Mouse (Mus musculus) ES-Bruce4 (cell line): ENCODE data around the gene Msl1.

Experiments
- CTCF ChIP-seq: IDR thresholded peaks from one replicate; pipeline ENCODE4 v1.8.1; 2011; ENCODE audit warnings: low read depth, low read length
- POLR2A ChIP-seq: IDR thresholded peaks from one replicate; pipeline ENCODE4 v1.8.1; 2011; ENCODE audit warnings: low read length; ENCODE audit not compliant: insufficient read depth

- TF ChIP-seq CTCF, result no peak
- no peak for TF ChIP-seq POLR2A
Observed at GRCm38 (mm10) chr11:98804605-98805004, 9.3 kb downstream of the Msl1 start, which contains the start of gene Casc3.
